Mouse (Mus musculus) right cerebral cortex, postnatal 10 days (tissue): ENCODE results near the gene Haghl.

ENCODE experiments used
- DNase-seq, 2 experiments: peaks; one replicate each; pipeline ENCODE4 v3.0.0; 2021; ENCODE audit warnings: low spot score in 2 of 2

Haghl gene

GRCm38 (mm10) chr17:25786781-25787504 is 1.5 kb upstream of the Haghl start:
- no peak for DNase-seq

- no peak for DNase-seq
These were observed 807 bp upstream of the Haghl start, which contains the start of gene Ccdc78 for GRCm38 (mm10) chr17:25786280-25786679. Ccdc78 (plus strand) TSS chr17:25786580.

DNA sequence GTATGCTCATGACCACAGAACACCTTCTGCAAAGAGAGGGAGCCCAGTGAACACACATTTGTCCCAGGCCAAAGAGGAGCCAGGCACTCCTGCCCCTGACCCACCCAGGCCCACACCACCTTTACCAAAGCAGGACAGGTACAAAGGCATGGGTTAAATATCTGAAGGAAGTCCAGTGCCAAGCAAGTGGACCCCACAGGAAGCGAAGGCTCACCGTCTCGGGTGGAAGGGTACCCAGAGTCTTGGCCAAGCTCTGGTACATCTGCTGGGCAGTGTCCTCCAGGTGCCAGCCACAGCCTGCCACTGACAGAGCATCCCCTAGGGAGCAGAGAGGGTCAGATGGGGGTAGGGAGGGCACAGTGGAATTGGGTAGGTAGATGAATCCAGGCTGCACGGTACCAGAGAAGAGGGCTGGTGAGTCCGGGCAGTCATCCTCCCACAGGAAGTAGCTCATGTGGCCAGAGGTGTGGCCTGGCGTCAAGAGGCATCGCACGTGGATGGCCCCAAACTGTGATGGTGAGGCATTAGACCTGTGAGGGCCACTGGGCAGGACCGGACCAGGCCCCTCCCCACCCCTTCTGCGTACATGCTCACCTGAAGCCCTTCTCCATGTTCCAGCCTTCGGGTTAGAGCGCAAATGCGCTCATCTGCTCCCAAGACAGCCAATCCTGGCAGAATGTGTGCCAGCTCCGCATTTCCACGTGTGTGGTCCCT is 1.5 kb downstream of the Haghl start:
- DNase-seq: peak in 1 of 2 experiments; percentile 52

DNA sequence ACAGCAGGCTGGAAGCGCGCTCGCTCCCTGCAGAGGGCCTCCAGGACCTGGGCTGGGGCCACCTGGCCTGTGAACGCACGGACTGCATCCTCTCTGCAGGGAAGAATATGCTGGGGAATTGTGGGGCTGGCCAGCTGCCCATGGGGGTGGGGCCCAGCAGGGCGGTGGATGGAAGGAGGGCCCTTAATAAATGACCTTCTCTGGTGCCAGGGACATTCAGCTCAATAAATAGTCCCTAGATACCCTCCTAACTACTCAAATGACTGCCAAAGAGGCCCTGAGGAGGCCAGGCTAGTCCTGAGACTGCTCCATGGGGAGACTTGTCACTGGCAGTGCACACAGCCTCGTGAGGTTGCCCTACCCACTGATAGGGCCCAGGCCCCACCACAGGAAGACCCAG is 2.4 kb downstream of the Haghl start:
- peak in 1 of 2 experiments; percentile 39 for DNase-seq

DNA sequence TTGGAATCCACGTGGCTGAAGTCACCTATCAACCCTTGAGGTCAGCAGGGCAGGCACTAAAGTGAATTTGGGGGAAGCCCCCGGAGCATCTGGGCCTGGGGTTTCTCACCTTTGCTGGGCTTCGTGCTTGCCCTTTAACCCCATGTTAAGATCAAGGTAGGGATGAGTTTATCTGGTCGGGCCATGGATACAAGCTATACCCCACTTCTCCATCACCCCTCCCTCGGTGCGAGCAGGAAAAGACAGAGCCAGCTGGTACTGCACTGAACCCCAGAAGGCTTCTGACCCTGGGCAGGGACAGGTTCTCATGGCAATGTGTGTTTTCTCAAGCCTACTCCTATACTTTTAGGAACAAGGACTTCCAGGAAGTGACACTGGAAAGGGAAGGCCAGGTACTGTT is 4.1 kb downstream of the Haghl start:
- no peak for DNase-seq

GRCm38 (mm10) chr17:25777948-25778347 is 7.5 kb downstream of the Haghl start:
- no peak for DNase-seq

DNA sequence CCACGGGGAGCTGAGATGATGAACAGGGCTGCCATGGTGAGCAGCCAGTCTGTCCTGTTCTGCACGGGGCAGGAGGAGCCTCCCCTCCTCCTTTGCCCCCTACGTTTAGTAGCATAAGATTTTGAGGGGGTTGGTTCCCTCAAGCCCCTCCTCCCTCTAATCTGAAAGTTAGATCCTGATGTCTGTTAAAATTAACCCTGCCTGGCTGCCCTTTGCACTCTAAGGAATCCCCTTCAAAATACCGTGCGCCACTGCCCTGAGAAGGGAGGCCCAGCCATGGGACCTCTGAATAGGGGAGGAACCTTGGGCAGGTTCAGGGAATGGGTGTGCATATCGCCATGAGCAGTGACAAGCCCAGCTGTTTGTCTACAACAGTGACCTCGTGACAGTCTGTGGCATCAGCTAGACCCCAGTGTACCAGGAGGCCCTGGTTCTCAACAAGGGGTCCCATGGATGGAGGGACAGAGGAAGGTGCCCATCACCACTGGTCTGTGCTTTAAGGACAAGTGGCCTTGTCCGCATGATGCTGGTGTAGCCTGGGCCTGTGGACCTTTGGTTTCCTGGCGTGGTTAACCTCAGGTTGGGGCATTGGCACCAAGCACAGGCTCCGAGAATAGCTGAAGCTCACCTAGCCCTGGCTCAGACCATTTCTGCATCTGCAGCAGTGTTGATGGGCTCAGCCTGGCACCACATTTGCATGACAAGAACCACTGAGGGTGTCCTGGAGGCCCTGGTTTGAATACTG is 10.0 kb downstream of the Haghl start:
- DNase-seq: no peak

DNA sequence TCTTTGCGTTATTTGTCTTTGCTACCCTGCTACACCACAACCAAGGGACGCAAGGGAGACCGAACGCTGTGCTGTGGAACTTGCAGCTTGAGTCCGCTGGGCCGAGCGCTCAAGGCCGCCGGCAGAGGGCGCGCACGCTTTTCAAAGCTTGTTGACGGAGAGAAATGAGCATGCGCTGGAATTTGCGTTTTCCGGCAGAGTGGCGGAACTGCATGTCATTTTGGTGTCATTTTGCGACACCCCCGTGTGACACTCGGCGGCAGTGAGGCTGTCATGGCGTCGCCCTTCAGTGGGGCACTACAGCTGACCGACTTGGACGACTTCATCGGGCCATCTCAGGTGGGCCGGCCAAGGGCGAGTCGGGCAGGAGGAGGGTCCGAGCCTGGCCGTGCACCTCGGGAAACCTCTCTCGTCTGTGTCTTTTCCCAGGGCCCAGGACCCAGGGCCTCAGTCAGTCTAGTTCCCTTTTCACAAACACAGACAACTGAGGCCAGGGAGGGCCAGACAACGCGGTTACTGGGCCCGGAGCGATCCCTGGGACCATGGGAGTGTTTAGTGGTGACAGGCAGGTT is 11.8 kb downstream of the Haghl start, which contains the start of gene Narfl:
TSS of gene Narfl (plus strand) at position 228 of the 572 bp plus-strand sequence.
- DNase-seq: peak; percentile 98 to 99

- no peak for DNase-seq
These were observed 16.1 kb downstream of the Haghl start for GRCm38 (mm10) chr17:25769331-25769730.

DNA sequence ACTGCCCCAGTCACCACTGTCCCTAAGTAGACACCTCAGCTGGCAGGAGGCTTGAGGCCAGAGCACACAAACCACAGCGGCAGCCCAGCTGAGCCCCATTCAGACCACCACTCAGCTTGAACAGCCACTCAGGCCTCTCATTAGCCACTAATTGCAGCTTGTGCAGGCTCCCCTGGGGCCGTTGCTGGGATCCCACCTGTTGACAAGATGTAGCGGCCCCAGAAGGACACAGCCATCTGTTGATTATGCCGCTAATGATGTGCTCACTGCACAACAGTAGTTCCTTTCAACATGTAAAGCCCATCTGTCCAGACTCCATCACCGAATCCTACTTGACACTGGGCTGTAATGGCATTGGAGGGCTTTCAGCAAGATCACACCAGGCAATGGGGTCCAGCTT is 19.6 kb downstream of the Haghl start:
- DNase-seq: no peak

DNA sequence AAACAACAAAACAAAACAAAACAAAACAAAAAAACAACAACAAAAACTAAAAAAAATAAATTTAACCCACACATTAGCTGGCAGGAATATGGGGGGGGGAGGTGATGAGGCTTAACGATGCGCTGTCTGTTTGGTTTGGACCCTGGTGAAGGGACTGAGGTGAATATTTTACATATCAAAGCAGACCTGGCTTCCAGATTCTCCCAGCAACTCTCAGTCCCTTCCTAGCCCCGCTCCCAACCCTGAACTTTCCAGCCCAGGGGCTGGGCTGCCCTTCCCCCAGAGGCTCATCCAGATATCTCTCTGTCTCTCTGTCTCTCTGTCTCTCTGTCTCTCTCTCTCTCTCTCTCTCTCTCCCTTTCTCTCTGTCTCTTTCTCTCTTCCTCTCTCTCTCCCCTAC is 22.9 kb downstream of the Haghl start:
- no peak for DNase-seq

DNA sequence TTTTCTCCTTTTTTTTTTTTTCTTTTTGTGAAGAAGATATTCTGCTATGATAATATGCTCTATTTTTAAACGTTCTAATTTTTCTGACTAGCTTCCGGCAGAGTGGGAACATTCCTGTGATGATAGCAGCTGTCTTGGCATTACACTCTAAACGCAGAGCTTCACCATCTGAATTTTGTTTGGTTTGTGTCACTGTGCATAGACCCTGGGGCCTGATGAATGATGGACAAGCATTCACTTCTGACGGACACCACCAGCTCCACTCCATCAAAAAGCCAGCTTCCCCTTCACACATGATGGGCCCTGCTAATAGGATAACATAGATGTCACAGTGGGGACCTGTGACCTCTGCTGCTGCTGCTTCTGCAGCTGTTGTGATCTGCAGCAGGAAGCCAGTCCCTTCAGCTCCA is 23.9 kb downstream of the Haghl start:
- peak; percentile 44 to 73 for DNase-seq

DNA sequence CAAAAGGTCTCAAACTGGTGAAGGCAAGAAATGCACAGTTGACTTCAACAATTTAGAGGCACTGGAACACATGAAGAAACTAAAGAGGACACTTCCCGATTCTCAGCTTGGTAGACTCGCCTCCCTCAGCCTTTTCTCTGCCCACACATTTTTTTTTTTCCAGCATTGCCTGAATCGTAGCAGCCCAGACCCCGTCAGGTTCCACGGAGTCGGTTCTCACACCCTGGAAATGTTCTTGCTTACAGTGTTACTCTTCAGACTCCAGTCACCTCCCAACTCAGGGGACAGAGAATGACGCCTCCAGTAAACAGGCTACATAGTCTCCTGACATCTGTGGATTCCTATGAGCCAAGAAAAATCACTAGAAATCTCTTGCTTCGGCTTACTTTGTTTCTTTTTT is 25.3 kb downstream of the Haghl start:
- DNase-seq: no peak

GRCm38 (mm10) chr17:25757691-25758090 is 27.8 kb downstream of the Haghl start:
- no peak for DNase-seq

- DNase-seq: no peak
These were observed 28.9 kb downstream of the Haghl start for GRCm38 (mm10) chr17:25756378-25757242.

GRCm38 (mm10) chr17:25755627-25756377 is 29.7 kb downstream of the Haghl start:
- DNase-seq: no peak

DNA sequence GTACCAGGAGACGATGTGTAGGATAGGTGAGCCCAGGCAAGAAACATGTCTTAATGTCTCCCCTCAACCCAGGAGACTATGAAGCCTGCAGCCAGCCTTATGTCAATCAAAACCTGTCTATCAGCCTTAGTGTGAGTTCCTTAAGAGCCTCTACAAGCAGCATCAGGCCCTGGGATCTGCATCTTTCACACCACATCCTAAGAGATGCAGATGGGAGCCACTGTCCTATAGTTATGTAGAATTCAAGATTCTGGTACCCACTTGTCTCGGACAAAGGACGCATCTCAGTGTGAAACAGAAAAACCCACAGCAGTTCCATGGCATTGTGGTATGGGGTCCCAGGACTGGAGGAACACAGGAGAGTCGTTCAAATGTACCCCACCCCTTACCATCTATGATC is 30.4 kb downstream of the Haghl start:
- DNase-seq: no peak

DNA sequence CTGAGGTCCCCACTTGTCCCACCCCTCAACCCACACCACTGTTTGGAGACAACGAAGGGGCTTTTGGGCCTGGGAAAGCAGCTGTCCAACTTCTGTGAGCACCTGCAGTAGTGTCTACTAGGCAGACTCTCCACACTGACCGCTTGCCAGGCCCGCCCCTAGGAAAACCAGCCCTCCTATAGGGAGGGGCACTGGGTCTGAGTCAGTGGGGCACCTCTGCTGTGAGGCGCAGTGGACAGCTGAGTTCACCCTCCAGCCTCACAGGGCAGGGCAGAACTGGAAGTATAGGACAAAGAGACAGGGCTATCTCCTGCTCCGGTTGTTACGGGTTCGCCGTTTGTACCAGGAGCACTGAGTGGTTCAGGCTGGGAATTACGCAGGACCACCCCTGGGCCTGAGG is 31.2 kb downstream of the Haghl start, which contains the start of gene Msln:
TSS of gene Msln (minus strand) at position 138 of the 400 bp plus-strand sequence.
- no peak for DNase-seq

DNA sequence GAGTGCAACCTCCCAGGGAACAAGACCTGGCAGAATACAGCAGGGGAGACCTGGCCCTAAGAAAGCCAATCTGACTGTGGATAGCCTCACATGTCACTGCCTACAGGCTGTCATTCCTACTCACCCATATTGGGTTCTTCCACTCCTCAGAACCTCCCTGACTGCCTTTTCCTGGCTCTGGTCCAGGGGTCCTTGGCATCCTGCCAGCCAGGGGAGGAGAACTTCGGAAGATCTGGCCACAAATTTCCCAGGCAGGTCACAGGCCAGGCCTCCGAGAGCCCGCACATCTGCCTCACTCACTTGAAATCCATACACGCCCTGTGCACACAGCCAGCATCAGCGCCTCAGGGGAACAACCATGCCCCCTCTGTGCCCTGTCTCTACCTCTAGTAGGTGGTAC is 34.0 kb downstream of the Haghl start:
- DNase-seq: peak in 1 of 2 experiments; percentile 73

DNA sequence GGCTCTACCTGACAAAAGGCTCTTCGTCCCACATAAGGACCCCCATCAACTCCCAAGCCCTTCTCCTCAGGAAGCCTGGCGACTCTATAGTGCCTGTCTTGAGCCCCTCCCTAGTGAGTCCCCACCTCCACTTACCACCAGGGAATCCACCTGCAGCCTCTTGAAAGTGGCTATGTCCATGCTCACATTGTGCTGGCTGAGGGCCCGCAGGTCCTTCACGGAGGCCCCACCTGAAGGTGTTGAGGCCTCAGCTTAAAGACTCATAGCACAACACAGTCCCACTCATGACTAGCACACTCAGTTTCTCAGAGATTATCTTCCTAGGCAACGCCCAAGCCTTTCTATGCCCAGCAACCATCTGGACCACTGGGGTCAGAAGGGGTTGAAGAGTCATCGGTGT is 36.2 kb downstream of the Haghl start:
- DNase-seq: no peak
